Mouse (Mus musculus) liver, embryonic 14.5 days (tissue): ENCODE data around the gene Sdcbp2.

ENCODE experiments used
- CTCF ChIP-seq: IDR thresholded peaks from 2 replicates; pipeline ENCODE4 v1.5.1; 2016; ENCODE audit warnings: antibody characterized with exemption, low read depth, control low read depth
- EP300 ChIP-seq: IDR thresholded peaks from 2 replicates; pipeline ENCODE4 v1.6.1; 2016; ENCODE audit warnings: antibody characterized with exemption, low read depth

DNA sequence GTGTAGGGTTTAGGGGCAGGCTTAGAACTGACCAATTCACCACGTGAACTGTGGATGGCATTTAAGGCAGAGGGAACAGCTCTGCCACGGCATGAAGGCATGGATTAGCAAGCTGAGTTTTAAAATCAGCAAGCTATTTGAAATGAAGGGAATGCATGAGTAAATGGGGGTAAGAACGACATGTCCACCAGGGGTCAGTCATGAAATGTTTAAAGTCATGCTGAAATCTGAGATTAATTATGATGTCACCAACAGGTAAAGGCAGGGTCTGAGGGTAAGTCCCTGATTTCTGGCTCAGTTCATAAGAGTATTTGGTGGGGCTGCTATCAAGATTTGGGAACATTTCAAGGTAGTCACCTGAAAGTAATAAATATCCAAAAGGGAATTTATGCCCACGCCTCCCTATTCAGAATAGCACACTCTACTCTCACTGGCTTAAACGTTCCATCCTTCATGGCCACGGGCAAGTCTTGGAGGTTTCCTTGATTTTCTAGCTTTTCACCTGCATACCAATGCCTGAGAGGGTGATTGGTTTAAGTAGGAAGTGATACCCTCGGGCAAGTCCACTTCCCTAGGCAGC lies 2.8 kb downstream of the Sdcbp2 start:
- no peak for TF ChIP-seq EP300
- peak; percentile 25; the same call in 1 of the 2 replicates for TF ChIP-seq CTCF
